Mouse (Mus musculus) lung, adult 2 months (tissue): ENCODE data around the gene Brca2.

ENCODE experiments used
- CTCF ChIP-seq: fragments of 200-500 bp; IDR thresholded peaks from 2 replicates; pipeline ENCODE4 v1.5.1; 2011; ENCODE audit warnings: mild to moderate bottlenecking, low read length, control low read depth; ENCODE audit not compliant: insufficient read depth
- POLR2A ChIP-seq: fragments of 200-500 bp; IDR thresholded peaks from 2 replicates; pipeline ENCODE4 v1.6.1; 2011; ENCODE audit warnings: low read depth, mild to moderate bottlenecking, control low read depth, low read length, borderline replicate concordance; ENCODE audit errors: extremely low read depth

DNA sequence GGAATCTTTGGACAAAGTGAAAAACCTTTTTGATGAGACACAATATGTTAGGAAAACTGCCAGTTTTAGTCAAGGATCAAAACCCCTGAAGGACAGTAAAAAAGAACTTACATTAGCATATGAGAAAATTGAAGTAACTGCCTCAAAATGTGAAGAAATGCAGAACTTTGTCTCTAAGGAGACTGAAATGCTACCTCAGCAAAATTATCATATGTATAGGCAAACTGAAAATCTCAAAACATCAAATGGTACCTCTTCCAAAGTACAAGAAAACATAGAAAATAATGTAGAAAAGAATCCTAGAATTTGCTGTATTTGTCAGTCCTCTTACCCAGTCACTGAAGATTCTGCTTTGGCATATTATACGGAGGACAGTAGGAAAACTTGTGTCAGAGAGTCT lies 18.9 kb downstream of the Brca2 start:
- TF ChIP-seq CTCF: no peak
- TF ChIP-seq POLR2A: no peak
